Mouse (Mus musculus) neural tube, embryonic 14.5 days (tissue): ENCODE measurements around the gene Minpp1. TPM values are rescaled to one million over a fixed set of nuclear protein-coding genes. Genes with fewer than 3 reads are reported as not detected.

ENCODE experiments used
- ATAC-seq: fragments of 200-750 bp; cut with Nextera tagmentation; 2 replicates; pipeline ENCODE4 v1.8.0; 2017; ENCODE audit warnings: low read depth, mild to moderate bottlenecking, moderate TSS enrichment, moderate library complexity
- H3K27ac ChIP-seq: fragments of 300-500 bp; sonication (generic); 2 replicates; pipeline ENCODE4 v1.5.1; 2014; ENCODE audit warnings: low read depth, mild to moderate bottlenecking, control low read depth, low read length, moderate library complexity, mixed read lengths
- H3K27me3 ChIP-seq: fragments of 300-500 bp; sonication (generic); 2 replicates; pipeline ENCODE4 v1.6.1; 2014; ENCODE audit warnings: low read length; ENCODE audit not compliant: control insufficient read depth, insufficient read depth
- H3K36me3 ChIP-seq: fragments of 300-500 bp; sonication (generic); 2 replicates; pipeline ENCODE4 v1.6.1; 2014; ENCODE audit warnings: low read length, mixed read lengths; ENCODE audit not compliant: control insufficient read depth, insufficient read depth
- H3K4me1 ChIP-seq: fragments of 300-500 bp; sonication (generic); 2 replicates; pipeline ENCODE4 v1.6.1; 2014; ENCODE audit warnings: low read length; ENCODE audit not compliant: control insufficient read depth, insufficient read depth
- H3K4me2 ChIP-seq: fragments of 300-500 bp; sonication (generic); 2 replicates; pipeline ENCODE4 v1.6.1; 2014; ENCODE audit warnings: mild to moderate bottlenecking, low read depth, low read length, control low read depth
- H3K4me3 ChIP-seq: fragments of 300-500 bp; sonication (generic); 2 replicates; pipeline ENCODE4 v1.5.1; 2014; ENCODE audit warnings: low read depth, low read length, control low read depth, mixed read lengths
- H3K9ac ChIP-seq: fragments of 300-500 bp; sonication (generic); replicated peaks from 2 replicates; pipeline ENCODE4 v1.6.1; 2014; ENCODE audit warnings: low read depth, mild to moderate bottlenecking, control low read depth, low read length, mixed read lengths
- H3K9me3 ChIP-seq: fragments of 300-500 bp; sonication (generic); 2 replicates; pipeline ENCODE4 v1.6.1; 2016; ENCODE audit warnings: low read length; ENCODE audit not compliant: control insufficient read depth
- WGBS: fragments of 180-500 bp; shearing (Covaris S2); extraction: QIAGEN DNeasy Blood & Tissue Kit; methylation state at CpG from one replicate; pipeline ENCODE4 v1.1.7; 2014; 5-methylcytosine and 5-hydroxymethylcytosine counted together
- polyA plus RNA-seq: library from polyadenylated mRNA; unstranded; fragments of >200 nt; fragmentation: Nextera tagmentation; extraction: Ambion mirVana; gene quantifications from 2 replicates; pipeline ENCODE4 v1.2.1, GENCODE M21; 2014

Gene Minpp1
- polyA plus RNA-seq, 1 experiment from 2014 or later, result 60.5 TPM

DNA sequence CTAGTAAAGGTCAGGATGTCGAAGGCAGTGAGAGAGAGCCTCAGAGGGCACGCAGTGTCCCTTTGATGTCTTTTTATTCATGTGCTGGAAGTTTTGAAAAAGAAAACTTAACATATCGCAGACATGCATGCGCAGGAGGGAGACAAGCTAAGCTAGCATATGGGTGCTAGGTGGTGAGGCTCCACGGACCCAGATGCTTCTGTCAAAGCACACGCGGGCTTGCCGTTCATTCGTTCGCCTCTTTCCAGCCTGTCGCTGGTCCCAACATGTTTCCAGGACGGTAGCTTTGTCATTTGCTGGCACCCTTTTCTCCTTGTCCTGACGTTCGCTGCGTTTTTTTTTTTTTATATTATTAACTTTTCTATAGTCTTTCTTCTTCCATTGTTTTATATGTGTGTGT is 62.6 kb downstream of the Minpp1 start:
- WGBS, result 91% methylated on average over 15 of the region's 15 CpGs
- Histone ChIP-seq H3K36me3 (no peaks in the 10 kb centered on the region), H3K27me3 (no peaks in the 10 kb centered on the region), H3K4me3 (no peak overlapping the region), H3K4me2 (no peak overlapping the region), H3K27ac (no peak overlapping the region), H3K9me3 (no peaks in the 10 kb centered on the region), H3K9ac (no peak overlapping the region), H3K4me1 (no peaks in the 10 kb centered on the region)
- no peak for ATAC-seq

DNA sequence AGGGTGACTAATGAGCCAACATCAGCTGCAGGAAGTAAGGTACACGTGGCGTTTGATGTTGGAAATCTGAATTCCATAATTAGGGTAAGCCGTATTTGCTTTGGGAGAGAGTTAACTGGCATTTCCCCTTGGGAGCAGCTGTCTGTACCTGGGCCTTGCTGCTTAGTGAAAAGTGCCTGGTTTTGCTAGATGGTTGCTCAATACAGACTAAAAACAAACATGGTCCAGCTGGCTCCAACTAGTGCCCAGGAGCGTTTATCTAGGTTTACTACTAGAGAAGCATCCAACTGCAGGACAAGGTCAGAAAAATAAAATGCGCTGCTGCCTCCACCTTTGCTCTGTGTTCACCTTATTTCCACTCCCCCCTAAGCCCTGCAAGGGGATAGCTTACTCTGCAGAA is 64.9 kb downstream of the Minpp1 start:
- no peak overlapping the region for H3K4me2 ChIP-seq
- H3K27ac ChIP-seq, result no peak overlapping the region
- H3K4me1 ChIP-seq, result no peaks in the 10 kb centered on the region
- WGBS, result 79% methylated on average over 5 of the region's 5 CpGs
- H3K9me3 ChIP-seq, result no peaks in the 10 kb centered on the region
- no peak overlapping the region for H3K4me3 ChIP-seq
- ATAC-seq, result no peak
- H3K9ac ChIP-seq, result no peak overlapping the region
- H3K27me3 ChIP-seq, result no peaks in the 10 kb centered on the region
- H3K36me3 ChIP-seq, result no peaks in the 10 kb centered on the region

DNA sequence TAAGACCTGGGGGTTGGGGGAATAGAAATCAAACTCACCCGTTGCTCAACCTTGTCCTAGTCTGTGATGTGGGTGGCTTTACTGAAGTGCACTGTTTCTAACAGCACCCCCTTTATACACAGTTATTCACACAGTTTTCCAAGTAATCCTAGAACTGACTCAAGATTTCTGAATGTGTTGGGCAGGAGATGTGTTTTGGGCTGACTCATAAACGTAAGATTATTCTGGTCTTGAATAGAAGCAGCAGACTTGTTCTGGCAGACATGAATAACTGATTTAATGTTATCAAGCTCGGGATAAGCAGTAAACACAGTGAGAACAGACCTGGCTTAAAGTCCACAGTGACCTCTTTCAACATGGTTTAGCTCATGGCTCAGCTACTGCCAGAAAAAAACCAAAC is 65.9 kb downstream of the Minpp1 start:
- H3K4me3 ChIP-seq, result no peak overlapping the region

DNA sequence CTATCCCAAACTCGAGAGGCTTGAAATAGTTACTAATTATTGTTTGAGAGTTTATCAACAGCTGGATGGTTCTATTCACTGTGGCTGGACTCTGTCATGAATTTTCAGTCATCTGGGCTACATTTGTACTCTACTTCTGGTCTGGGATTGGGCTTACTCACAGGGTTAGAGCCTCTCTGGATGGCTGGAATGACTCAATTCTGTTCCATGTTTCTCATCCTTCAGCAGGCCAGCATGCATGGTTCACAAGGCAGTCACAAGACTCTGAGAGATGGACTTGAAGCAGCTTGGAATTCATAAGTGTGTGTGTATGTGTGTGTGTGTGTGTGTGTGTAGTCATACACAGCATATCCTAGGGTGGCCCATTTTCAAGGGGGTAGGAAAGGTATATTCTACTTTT is 66.5 kb downstream of the Minpp1 start:
- H3K4me1 ChIP-seq, result no peaks in the 10 kb centered on the region
- no peak overlapping the region for H3K27ac ChIP-seq
- H3K9me3 ChIP-seq, result no peaks in the 10 kb centered on the region
- no peak overlapping the region for H3K4me2 ChIP-seq
- no peaks in the 10 kb centered on the region for H3K36me3 ChIP-seq
- 89% methylated on average over 1 of the region's 1 CpGs for whole genome bisulfite sequencing
- no peak for ATAC-seq
- H3K4me3 ChIP-seq, result no peak overlapping the region
- H3K9ac ChIP-seq, result no peak overlapping the region
- H3K27me3 ChIP-seq, result no peaks in the 10 kb centered on the region

More for the DNA sequence above, 65.9 kb downstream of the Minpp1 start:
- Histone ChIP-seq H3K9me3 (no peaks in the 10 kb centered on the region), H3K36me3 (no peaks in the 10 kb centered on the region), H3K4me1 (no peaks in the 10 kb centered on the region), H3K27me3 (no peaks in the 10 kb centered on the region), H3K4me2 (no peak overlapping the region), H3K9ac (no peak overlapping the region), H3K27ac (no peak overlapping the region)
- 79% methylated on average over 3 of the region's 3 CpGs for WGBS
- no peak for ATAC-seq

DNA sequence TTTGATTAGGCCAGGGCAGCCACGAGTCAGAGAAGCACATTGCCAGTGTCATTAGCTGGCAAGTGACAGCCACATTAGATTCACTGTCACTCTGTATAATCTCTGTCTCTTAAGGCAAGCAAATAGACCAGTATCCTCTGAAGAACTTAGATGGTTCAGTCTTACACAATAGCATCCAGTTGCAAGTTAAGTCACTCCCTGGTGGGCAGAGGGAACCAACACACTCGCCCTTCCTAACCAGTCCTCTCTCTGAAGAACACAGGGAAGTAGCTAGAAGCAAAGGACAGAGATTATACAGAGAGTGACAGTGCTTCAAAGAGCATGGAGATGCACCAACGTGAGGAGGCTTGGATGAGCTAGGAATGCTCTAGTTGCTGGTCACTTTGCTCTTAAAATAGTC is 67.7 kb downstream of the Minpp1 start:
- H3K27ac ChIP-seq, result no peak overlapping the region
- no peaks in the 10 kb centered on the region for H3K4me1 ChIP-seq
- ATAC-seq, result no peak
- no peaks in the 10 kb centered on the region for H3K27me3 ChIP-seq
- no peaks in the 10 kb centered on the region for H3K9me3 ChIP-seq
- no peaks in the 10 kb centered on the region for H3K36me3 ChIP-seq
- no peak overlapping the region for H3K9ac ChIP-seq
- H3K4me3 ChIP-seq, result no peak overlapping the region
- 80% methylated on average over 3 of the region's 3 CpGs for WGBS
- H3K4me2 ChIP-seq, result no peak overlapping the region

DNA sequence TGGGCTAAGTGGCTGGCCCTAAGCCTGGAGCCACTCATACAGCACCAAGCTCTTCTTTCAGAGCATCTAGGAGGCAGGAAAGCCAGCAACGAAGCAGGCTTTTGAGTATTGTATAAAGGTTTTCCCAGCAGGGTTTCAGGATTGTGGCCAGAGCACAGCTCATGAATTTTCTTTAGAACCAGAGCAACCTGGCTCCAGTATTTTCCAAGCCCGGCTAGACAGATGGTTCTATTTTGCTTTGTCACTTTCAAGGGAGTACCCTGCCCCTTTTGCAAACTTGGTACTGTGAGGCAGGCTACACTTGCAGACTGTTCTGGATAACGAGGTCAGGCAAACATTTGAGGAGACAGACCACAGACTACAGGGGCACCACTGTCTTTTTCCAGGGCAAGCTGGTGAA is 69.7 kb downstream of the Minpp1 start:
- no peaks in the 10 kb centered on the region for H3K9me3 ChIP-seq
- no peaks in the 10 kb centered on the region for H3K4me1 ChIP-seq
- no peak overlapping the region for H3K27ac ChIP-seq
- H3K27me3 ChIP-seq, result no peaks in the 10 kb centered on the region
- ATAC-seq, result peak; percentile 38; the same call in 1 of the 2 replicates
- H3K9ac ChIP-seq, result no peak overlapping the region
- H3K36me3 ChIP-seq, result no peaks in the 10 kb centered on the region
- H3K4me2 ChIP-seq, result no peak overlapping the region
- WGBS, result 23% methylated on average over 3 of the region's 3 CpGs
- no peak overlapping the region for H3K4me3 ChIP-seq

Other genes with a start within 250 kb of the Minpp1 start
- gene Sgms1, start 96.1 kb upstream of the Minpp1 start, polyA plus RNA-seq, result 19.2 and 24.9 TPM in 2 replicates
- gene Rpl9-ps6, start 19.2 kb upstream of the Minpp1 start, polyA plus RNA-seq, result 53.9 and 54.2 TPM in 2 replicates
- 1.5 and 1.7 TPM in 2 replicates for gene Papss2, start 110.0 kb downstream of the Minpp1 start, polyA plus RNA-seq